Mouse (Mus musculus) thymus, postnatal 10 days (tissue): ENCODE results near the gene Aldh3a2.

ENCODE experiments used
- DNase-seq, 2 experiments: peaks; one replicate each; pipeline ENCODE4 v3.0.0; 2021; ENCODE audit warnings: low spot score in 2 of 2

The Aldh3a2 gene

GRCm38 (mm10) chr11:61273928-61274327 lies 6.7 kb upstream of the Aldh3a2 start:
- no peak for DNase-seq

- DNase-seq, result no peak
Measured at GRCm38 (mm10) chr11:61271612-61272011, 4.3 kb upstream of the Aldh3a2 start.

- no peak for DNase-seq
Measured at GRCm38 (mm10) chr11:61270406-61270805, 3.1 kb upstream of the Aldh3a2 start.

GRCm38 (mm10) chr11:61268626-61269349 lies 1.5 kb upstream of the Aldh3a2 start:
- no peak for DNase-seq

- DNase-seq, result no peak
Measured at GRCm38 (mm10) chr11:61263841-61264240, 3.4 kb downstream of the Aldh3a2 start.

GRCm38 (mm10) chr11:61262516-61262915 lies 4.7 kb downstream of the Aldh3a2 start:
- no peak for DNase-seq

GRCm38 (mm10) chr11:61259106-61259505 lies 8.2 kb downstream of the Aldh3a2 start:
- DNase-seq, result no peak

GRCm38 (mm10) chr11:61252807-61253206 lies 14.5 kb downstream of the Aldh3a2 start:
- no peak for DNase-seq

GRCm38 (mm10) chr11:61251741-61252140 lies 15.5 kb downstream of the Aldh3a2 start:
- DNase-seq, result no peak

GRCm38 (mm10) chr11:61244406-61244805 lies 22.9 kb downstream of the Aldh3a2 start:
- DNase-seq, result no peak

GRCm38 (mm10) chr11:61236015-61236414 lies 31.2 kb downstream of the Aldh3a2 start:
- DNase-seq, result no peak

- DNase-seq, result no peak
Measured at GRCm38 (mm10) chr11:61234174-61234573, 33.1 kb downstream of the Aldh3a2 start.

GRCm38 (mm10) chr11:61231329-61231728 lies 35.9 kb downstream of the Aldh3a2 start:
- DNase-seq, result peak; percentile 22 to 56

GRCm38 (mm10) chr11:61228406-61228805 lies 38.9 kb downstream of the Aldh3a2 start:
- no peak for DNase-seq

- DNase-seq, result no peak
Measured at GRCm38 (mm10) chr11:61227816-61228215, 39.4 kb downstream of the Aldh3a2 start.

- no peak for DNase-seq
Measured at GRCm38 (mm10) chr11:61225941-61226412, 41.3 kb downstream of the Aldh3a2 start.

- no peak for DNase-seq
Measured at GRCm38 (mm10) chr11:61225511-61225910, 41.8 kb downstream of the Aldh3a2 start.

- no peak for DNase-seq
Measured at GRCm38 (mm10) chr11:61224907-61225306, 42.4 kb downstream of the Aldh3a2 start.

GRCm38 (mm10) chr11:61224234-61224744 lies 43.0 kb downstream of the Aldh3a2 start:
- no peak for DNase-seq

- no peak for DNase-seq
Measured at GRCm38 (mm10) chr11:61222971-61223745, 44.1 kb downstream of the Aldh3a2 start.

GRCm38 (mm10) chr11:61222007-61222406 lies 45.3 kb downstream of the Aldh3a2 start:
- DNase-seq, result no peak

- no peak for DNase-seq
Measured at GRCm38 (mm10) chr11:61220156-61220881, 46.9 kb downstream of the Aldh3a2 start.
